Mouse (Mus musculus) MEL (cell line): ENCODE results near the gene Dock1. TPM values are rescaled to one million over a fixed set of nuclear protein-coding genes. Genes with fewer than 3 reads are reported as not detected.

Experiments used
- DNase-seq: peaks from one replicate; pipeline ENCODE4 v3.0.0; 2011; ENCODE audit warnings: low read depth, low spot score
- H3K27ac ChIP-seq: 2 replicates; pipeline ENCODE4 v1.5.1; 2012; ENCODE audit warnings: low read depth, mild to moderate bottlenecking, control low read depth, low read length, moderate library complexity; ENCODE audit not compliant: control insufficient read depth
- H3K27me3 ChIP-seq, 2 experiments: fragments of 150-350 bp in 1 of 2; sonication (generic) in 1 of 2; 2 replicates each; pipeline ENCODE4 v1.6.1; 2012; ENCODE audit warnings: low read length in 2 of 2, mild to moderate bottlenecking in 2 of 2, improper control_type of control experiment in 1 of 2, moderate library complexity in 1 of 2; ENCODE audit not compliant: insufficient read depth in 2 of 2, control insufficient read depth in 1 of 2
- H3K36me3 ChIP-seq, 2 experiments: 2 replicates each; pipeline ENCODE4 v1.6.1; 2012 to 2014; ENCODE audit warnings: low read length in 2 of 2, improper control_type of control experiment in 1 of 2, inconsistent platforms in 1 of 2, mild to moderate bottlenecking in 1 of 2; ENCODE audit not compliant: insufficient read depth in 2 of 2, control insufficient read depth in 1 of 2
- H3K4me1 ChIP-seq, 2 experiments: fragments of 150-350 bp in 1 of 2; sonication (generic) in 1 of 2; 2 replicates each; pipeline ENCODE4 v1.6.1; 2012; ENCODE audit warnings: low read length in 2 of 2, improper control_type of control experiment in 1 of 2, mild to moderate bottlenecking in 1 of 2; ENCODE audit not compliant: insufficient read depth in 2 of 2, control insufficient read depth in 1 of 2
- H3K4me3 ChIP-seq, 2 experiments: fragments of 150-350 bp in 1 of 2; sonication (generic) in 1 of 2; 2 replicates each; pipeline ENCODE4 v1.5.1; 2012; ENCODE audit warnings: low read depth in 2 of 2, low read length in 2 of 2, mild to moderate bottlenecking in 2 of 2, moderate library complexity in 2 of 2, control low read depth in 1 of 2, improper control_type of control experiment in 1 of 2; ENCODE audit not compliant: control insufficient read depth in 1 of 2, insufficient read depth in 1 of 2
- H3K79me2 ChIP-seq: 2 replicates; pipeline ENCODE4 v1.6.1; 2012; ENCODE audit warnings: mild to moderate bottlenecking, low read length, moderate library complexity; ENCODE audit not compliant: control insufficient read depth, poor library complexity, insufficient read depth
- H3K9ac ChIP-seq: 2 replicates; pipeline ENCODE4 v1.6.1; 2012; ENCODE audit warnings: low read depth, mild to moderate bottlenecking, control low read depth, low read length, moderate library complexity; ENCODE audit not compliant: control insufficient read depth, poor library complexity, severe bottlenecking
- H3K9me3 ChIP-seq: fragments of 150-350 bp; sonication (generic); replicated peaks from 2 replicates; pipeline ENCODE4 v1.6.1; 2012; ENCODE audit warnings: mild to moderate bottlenecking, low read length, improper control_type of control experiment, moderate library complexity; ENCODE audit not compliant: insufficient read depth
- CHD1 ChIP-seq: IDR thresholded peaks from 2 replicates; pipeline ENCODE4 v1.6.1; 2012; ENCODE audit warnings: low read depth, mild to moderate bottlenecking, inconsistent platforms, low read length, improper control_type of control experiment
- CHD2 ChIP-seq: IDR thresholded peaks from 2 replicates; pipeline ENCODE4 v1.6.1; 2011; ENCODE audit warnings: low read length, improper control_type of control experiment
- ELF1 ChIP-seq: IDR thresholded peaks from 2 replicates; pipeline ENCODE4 v1.6.1; 2014; ENCODE audit warnings: low read depth, mild to moderate bottlenecking, inconsistent platforms, low read length, improper control_type of control experiment, moderate library complexity
- EP300 ChIP-seq, 2 experiments: IDR thresholded peaks; 2 replicates each; pipeline ENCODE4 v1.6.1; 2011; ENCODE audit warnings: improper control_type of control experiment in 2 of 2, low read length in 2 of 2, low read depth in 1 of 2, mild to moderate bottlenecking in 1 of 2
- ETS1 ChIP-seq: IDR thresholded peaks from 2 replicates; pipeline ENCODE4 v1.6.1; 2012; ENCODE audit warnings: low read depth, mild to moderate bottlenecking, inconsistent platforms, low read length, improper control_type of control experiment, moderate library complexity
- GATA1 ChIP-seq: IDR thresholded peaks from 2 replicates; pipeline ENCODE4 v1.6.1; 2011; ENCODE audit warnings: low read depth, low read length, improper control_type of control experiment
- HCFC1 ChIP-seq: IDR thresholded peaks from 2 replicates; pipeline ENCODE4 v1.6.1; 2012; ENCODE audit warnings: low read depth, mild to moderate bottlenecking, inconsistent platforms, low read length, improper control_type of control experiment, moderate library complexity
- KAT2A ChIP-seq: conservative IDR thresholded peaks from 2 replicates; pipeline ENCODE4 v1.6.1; 2012; ENCODE audit warnings: low read depth, low read length, improper control_type of control experiment, inconsistent platforms
- MAFK ChIP-seq: IDR thresholded peaks from 2 replicates; pipeline ENCODE4 v1.6.1; 2011; ENCODE audit warnings: low read depth, mild to moderate bottlenecking, low read length, improper control_type of control experiment, borderline replicate concordance
- MEF2A ChIP-seq: IDR thresholded peaks from 2 replicates; pipeline ENCODE4 v1.6.1; 2014; ENCODE audit warnings: low read depth, mild to moderate bottlenecking, inconsistent platforms, low read length, improper control_type of control experiment; ENCODE audit not compliant: poor library complexity, insufficient replicate concordance, severe bottlenecking; ENCODE audit errors: extremely low read depth
- NRF1 ChIP-seq: IDR thresholded peaks from 2 replicates; pipeline ENCODE4 v1.6.1; 2014; ENCODE audit warnings: low read depth, mild to moderate bottlenecking, inconsistent platforms, low read length, improper control_type of control experiment, moderate library complexity; ENCODE audit not compliant: poor library complexity, insufficient read depth, severe bottlenecking
- POLR2A ChIP-seq, 2 experiments: IDR thresholded peaks; 2 replicates each; pipeline ENCODE4 v1.6.1; 2011 to 2012; ENCODE audit warnings: low read length in 2 of 2, mild to moderate bottlenecking in 2 of 2, control low read depth in 1 of 2, improper control_type of control experiment in 1 of 2, low read depth in 1 of 2, moderate library complexity in 1 of 2; ENCODE audit not compliant: control insufficient read depth in 1 of 2, insufficient read depth in 1 of 2, poor library complexity in 1 of 2
- POLR2AphosphoS2 ChIP-seq: IDR thresholded peaks from 2 replicates; pipeline ENCODE4 v1.6.1; 2011; ENCODE audit warnings: low read length, improper control_type of control experiment
- RAD21 ChIP-seq: IDR thresholded peaks from 2 replicates; pipeline ENCODE4 v1.6.1; 2011; ENCODE audit warnings: mild to moderate bottlenecking, low read depth, low read length, improper control_type of control experiment
- SIN3A ChIP-seq: IDR thresholded peaks from 2 replicates; pipeline ENCODE4 v1.6.1; 2012; ENCODE audit warnings: low read length, improper control_type of control experiment, inconsistent platforms
- USF1 ChIP-seq: IDR thresholded peaks from 2 replicates; pipeline ENCODE4 v1.6.1; 2014; ENCODE audit warnings: low read depth, mild to moderate bottlenecking, inconsistent platforms, low read length, improper control_type of control experiment, moderate library complexity
- polyA plus RNA-seq, 2 experiments: library from polyadenylated mRNA; stranded (reverse) in 1 of 2; unstranded in 1 of 2; fragments of >175 nt in 1 of 2; fragments of >200 nt in 1 of 2; gene quantifications; 2 replicates each; pipeline versions ENCODE4 v1.2.1 to v1.2.4; 2012; ENCODE audit warnings: low replicate concordance in 2 of 2, low read depth in 1 of 2; ENCODE audit not compliant: insufficient read length in 2 of 2, insufficient read depth in 1 of 2, missing spikeins in 1 of 2
- total RNA-seq: library from RNA; depleted of rRNA; stranded (reverse); fragments of 300-350 nt; gene quantifications from 2 replicates; pipeline ENCODE4 v1.2.3, GENCODE M21; 2012

The Dock1 gene
- total and polyA plus RNA-seq, 3 experiments = not detected

DNA sequence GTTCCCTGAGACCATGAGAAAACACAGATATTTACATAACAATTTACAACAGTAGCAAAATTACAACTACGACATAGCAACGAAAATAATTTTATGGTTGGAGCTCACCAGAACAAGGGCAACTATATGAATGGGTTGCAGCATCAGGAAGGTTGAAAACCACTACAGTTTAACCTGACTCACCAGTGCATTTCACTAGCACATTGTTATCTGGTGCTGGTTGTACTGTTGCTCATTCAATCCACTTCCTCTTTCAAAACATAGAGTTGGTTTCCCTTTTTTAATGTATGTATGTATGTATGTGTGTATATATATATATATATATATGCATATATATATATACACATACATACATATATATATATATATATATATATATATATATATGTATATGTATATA, 138.0 kb downstream of the Dock1 start:
- no peaks in the 10 kb centered on the region; a peak in 1 of 4 replicates for H3K27me3 ChIP-seq
- H3K27ac ChIP-seq = no peak overlapping the region
- no peak for TF ChIP-seq ELF1
- TF ChIP-seq NRF1 = no peak
- no peak for TF ChIP-seq USF1
- TF ChIP-seq POLR2A (IDR thresholded peaks at IDR 0.05; ENCODE audit: control insufficient read depth in 1 of 2, insufficient read depth in 1 of 2, low read depth in 1 of 2, low read length in 2 of 2, poor library complexity in 1 of 2) = no peak
- TF ChIP-seq POLR2AphosphoS2 = no peak
- TF ChIP-seq MAFK = no peak
- TF ChIP-seq MEF2A = no peak
- no peak for TF ChIP-seq EP300 (IDR thresholded peaks at IDR 0.05; ENCODE audit: low read depth in 1 of 2, low read length in 2 of 2)
- no peak for TF ChIP-seq KAT2A
- no peaks in the 10 kb centered on the region for H3K9me3 ChIP-seq
- H3K4me1 ChIP-seq = no peaks in the 10 kb centered on the region
- no peak overlapping the region for H3K4me3 ChIP-seq
- no peaks in the 10 kb centered on the region for H3K36me3 ChIP-seq
- no peak for DNase-seq
- no peaks in the 10 kb centered on the region for H3K79me2 ChIP-seq
- H3K9ac ChIP-seq = no peak overlapping the region

DNA sequence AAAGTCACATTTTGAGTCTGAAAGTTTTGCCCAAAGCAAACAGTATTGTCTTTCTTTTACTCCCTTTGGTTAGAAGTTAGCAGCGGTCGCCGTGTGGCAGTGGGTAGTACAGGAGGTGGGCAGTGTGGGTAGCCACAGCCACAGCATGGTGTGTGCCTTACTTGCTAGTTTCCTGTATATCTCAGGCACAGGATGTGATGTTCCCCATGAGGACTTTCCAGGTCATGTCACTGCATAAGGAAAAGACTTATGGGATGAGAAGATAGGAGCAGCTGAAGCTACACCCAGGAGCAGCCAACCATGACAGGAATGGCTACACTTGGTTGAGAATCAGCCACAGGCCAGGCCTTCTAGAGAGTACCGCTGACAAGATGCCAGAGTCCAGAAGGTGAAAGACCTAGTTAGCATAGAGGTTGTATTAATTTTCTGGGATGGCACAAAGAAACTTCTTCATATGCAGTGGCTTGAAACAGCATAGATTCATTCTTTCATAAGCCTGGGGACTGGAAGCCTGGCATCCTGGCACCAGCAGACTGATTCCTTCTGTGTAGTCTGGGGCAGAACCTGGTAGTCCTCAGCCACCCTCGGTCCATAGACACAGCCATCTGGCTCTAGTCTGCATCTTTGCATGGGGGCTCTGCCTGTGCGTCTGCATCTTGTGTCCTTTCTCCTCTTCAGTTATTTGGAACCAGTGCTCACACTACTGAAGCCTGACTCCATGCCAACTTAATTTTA, 139.0 kb downstream of the Dock1 start:
- no peak for DNase-seq
- no peak for TF ChIP-seq CHD2
- no peak for TF ChIP-seq SIN3A
- TF ChIP-seq RAD21 = no peak
- no peak for TF ChIP-seq ETS1
- TF ChIP-seq HCFC1 = no peak
- TF ChIP-seq GATA1 = no peak
- TF ChIP-seq CHD1 = no peak
- H3K36me3 ChIP-seq = no peaks in the 10 kb centered on the region
- no peaks in the 10 kb centered on the region; a peak in 1 of 4 replicates for H3K27me3 ChIP-seq
- H3K27ac ChIP-seq = no peak overlapping the region
- H3K4me1 ChIP-seq = no peaks in the 10 kb centered on the region
- no peaks in the 10 kb centered on the region for H3K79me2 ChIP-seq
- H3K4me3 ChIP-seq = no peak overlapping the region
- no peaks in the 10 kb centered on the region for H3K9me3 ChIP-seq
- no peak overlapping the region for H3K9ac ChIP-seq
